Mouse (Mus musculus) hindbrain, embryonic 10.5 days (tissue): ENCODE results near the gene Adcy7. TPM values are rescaled to one million over a fixed set of nuclear protein-coding genes. Genes with fewer than 3 reads are reported as not detected.

Source experiments
- DNase-seq: peaks from one replicate; pipeline ENCODE4 v3.0.0-alpha.2; 2017; ENCODE audit warnings: low spot score
- H3K27ac ChIP-seq: fragments of 300-500 bp; sonication (generic); 2 replicates; pipeline ENCODE4 v1.5.1; 2016; ENCODE audit warnings: mild to moderate bottlenecking, moderate library complexity
- H3K27me3 ChIP-seq: fragments of 300-500 bp; sonication (generic); 2 replicates; pipeline ENCODE4 v1.6.1; 2016; ENCODE audit warnings: mild to moderate bottlenecking; ENCODE audit not compliant: poor library complexity, insufficient read depth, severe bottlenecking
- H3K36me3 ChIP-seq: fragments of 300-500 bp; sonication (generic); 2 replicates; pipeline ENCODE4 v1.6.1; 2016; ENCODE audit warnings: mild to moderate bottlenecking, moderate library complexity
- H3K4me1 ChIP-seq: fragments of 300-500 bp; sonication (generic); replicated peaks from 2 replicates; pipeline ENCODE4 v1.6.1; 2016; ENCODE audit warnings: mild to moderate bottlenecking
- H3K4me3 ChIP-seq: fragments of 300-500 bp; sonication (generic); 2 replicates; pipeline ENCODE4 v1.5.1; 2016; ENCODE audit warnings: mild to moderate bottlenecking, moderate library complexity
- H3K9me3 ChIP-seq: fragments of 300-500 bp; sonication (generic); 2 replicates; pipeline ENCODE4 v1.6.1; 2016; ENCODE audit warnings: mild to moderate bottlenecking, moderate library complexity
- WGBS: fragments of 180-500 bp; shearing (Covaris S2); methylation state at CpG from one replicate; pipeline ENCODE4 v1.1.7; 2016; 5-methylcytosine and 5-hydroxymethylcytosine counted together
- polyA plus RNA-seq: library from polyadenylated mRNA; unstranded; fragments of >200 nt; fragmentation: Nextera tagmentation; extraction: Ambion mirVana; gene quantifications from 2 replicates; pipeline ENCODE4 v1.2.1, GENCODE M21; 2016

Adcy7 gene
- 2.9 and 4.1 TPM in 2 replicates for polyA plus RNA-seq

DNA sequence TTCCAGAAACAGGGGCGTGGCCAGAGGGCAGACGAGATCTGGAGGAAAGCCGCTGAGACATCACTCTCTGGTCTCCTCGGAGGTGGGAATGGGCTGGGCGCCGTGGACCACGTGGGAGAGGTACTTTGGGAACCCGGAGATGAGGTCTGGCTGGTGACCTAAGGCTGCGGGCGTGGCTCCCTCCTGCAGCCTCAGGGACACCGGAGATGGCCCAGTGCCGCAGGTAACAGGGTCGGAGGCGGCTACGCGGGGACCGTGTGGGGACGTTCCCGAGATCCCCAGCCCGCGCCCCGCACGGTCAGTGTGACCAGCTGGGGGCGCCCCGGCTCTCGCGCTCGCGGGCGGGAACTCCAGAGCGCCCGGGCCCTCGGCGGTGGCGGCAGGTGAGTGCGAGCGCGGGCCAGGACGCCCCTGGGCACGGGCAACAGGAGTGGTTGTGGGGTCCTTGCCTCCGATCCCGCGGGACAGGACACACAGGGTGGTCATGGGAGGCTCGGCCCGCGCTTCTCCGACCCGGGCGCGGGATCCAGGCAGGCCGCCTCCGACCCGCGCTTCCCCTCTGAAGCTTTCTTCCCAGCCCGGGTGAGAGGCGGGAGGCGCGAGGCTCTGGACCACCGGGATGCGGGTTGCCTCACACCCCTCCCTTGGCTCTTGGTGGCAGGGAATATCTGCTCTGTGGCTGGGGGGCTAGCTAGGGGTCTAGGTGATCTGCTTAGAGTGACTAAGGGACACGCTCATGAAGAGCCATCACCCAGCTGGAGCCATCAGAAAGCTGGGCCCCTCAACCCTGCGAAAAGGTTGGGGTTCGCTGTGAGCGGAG lies at the start of gene Adcy7:
TSS of gene Adcy7 (plus strand) at position 173 of the 820 bp plus-strand sequence.
- peak; percentile 53 for DNase-seq
- H3K9me3 ChIP-seq, result no peaks in the 10 kb centered on the region
- H3K27me3 ChIP-seq, result peaks cover 54% of the 10 kb centered on the region
- 4% methylated on average over 64 of the region's 64 CpGs for WGBS
- H3K27ac ChIP-seq, result peak within 1 kb of the TSS; percentile 84
- H3K36me3 ChIP-seq, result no peaks in the 10 kb centered on the region
- peaks cover 13% of the 10 kb centered on the region for H3K4me1 ChIP-seq
- peak within 1 kb of the TSS; percentile 59 for H3K4me3 ChIP-seq

GRCm38 (mm10) chr8:88225358-88225757 lies 46.8 kb upstream of the Adcy7 start:
- Histone ChIP-seq H3K27ac (peak overlapping the region; percentile 74), H3K4me1 (peaks cover 67% of the 10 kb centered on the region), H3K27me3 (no peaks in the 10 kb centered on the region), H3K36me3 (no peaks in the 10 kb centered on the region), H3K9me3 (no peaks in the 10 kb centered on the region), H3K4me3 (peak overlapping the region; percentile 4; the same call in 1 of the 2 replicates)
- WGBS, result 33% methylated on average over 5 of the region's 5 CpGs
- DNase-seq, result peak; percentile 63

DNA sequence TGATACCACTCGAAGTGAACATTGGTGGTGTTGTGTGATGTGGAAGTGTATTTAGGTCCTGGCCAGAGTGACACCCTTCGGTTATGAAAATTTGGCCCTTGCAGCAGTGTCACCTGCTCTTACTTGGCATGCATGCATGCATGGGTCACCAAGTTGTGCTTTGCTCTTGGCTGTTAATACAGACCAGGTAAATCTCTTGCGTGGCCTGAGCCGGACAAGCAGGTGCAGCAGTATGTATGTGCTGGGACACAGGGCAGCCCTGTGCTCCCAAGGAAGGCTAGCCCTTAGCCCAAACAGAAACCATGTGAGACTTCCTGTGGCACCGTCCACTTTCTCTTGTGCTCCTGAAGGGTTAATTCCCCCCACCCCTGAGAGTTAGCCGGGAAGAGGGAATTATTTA lies 44.4 kb upstream of the Adcy7 start:
- DNase-seq, result no peak
- H3K36me3 ChIP-seq, result no peaks in the 10 kb centered on the region
- whole genome bisulfite sequencing, result 65% methylated on average over 6 of the region's 6 CpGs
- no peak overlapping the region for H3K27ac ChIP-seq
- no peaks in the 10 kb centered on the region for H3K27me3 ChIP-seq
- H3K9me3 ChIP-seq, result no peaks in the 10 kb centered on the region
- no peak overlapping the region for H3K4me3 ChIP-seq
- peaks cover 50% of the 10 kb centered on the region for H3K4me1 ChIP-seq

GRCm38 (mm10) chr8:88228286-88228685 lies 43.9 kb upstream of the Adcy7 start:
- Histone ChIP-seq H3K4me3 (no peak overlapping the region), H3K9me3 (no peaks in the 10 kb centered on the region), H3K36me3 (no peaks in the 10 kb centered on the region), H3K4me1 (peaks cover 50% of the 10 kb centered on the region), H3K27ac (no peak overlapping the region), H3K27me3 (no peaks in the 10 kb centered on the region)
- no peak for DNase-seq
- WGBS, result 74% methylated on average over 1 of the region's 1 CpGs

GRCm38 (mm10) chr8:88228800-88229199 lies 43.4 kb upstream of the Adcy7 start:
- WGBS, result 73% methylated on average over 1 of the region's 1 CpGs
- no peak overlapping the region for H3K4me3 ChIP-seq
- no peak overlapping the region for H3K27ac ChIP-seq
- peaks cover 50% of the 10 kb centered on the region for H3K4me1 ChIP-seq
- H3K36me3 ChIP-seq, result no peaks in the 10 kb centered on the region
- no peaks in the 10 kb centered on the region for H3K9me3 ChIP-seq
- H3K27me3 ChIP-seq, result no peaks in the 10 kb centered on the region
- no peak for DNase-seq

- 64% methylated on average over 2 of the region's 2 CpGs for WGBS
- Histone ChIP-seq H3K4me1 (no peaks in the 10 kb centered on the region), H3K36me3 (peaks cover 7% of the 10 kb centered on the region; the same call in 1 of the 2 replicates)
Measured at GRCm38 (mm10) chr8:88236666-88237065, 35.5 kb upstream of the Adcy7 start.

GRCm38 (mm10) chr8:88237606-88238005 lies 34.6 kb upstream of the Adcy7 start:
- H3K27me3 ChIP-seq, result no peaks in the 10 kb centered on the region
- peaks cover 7% of the 10 kb centered on the region; the same call in 1 of the 2 replicates for H3K36me3 ChIP-seq
- no peaks in the 10 kb centered on the region for H3K9me3 ChIP-seq
- no peaks in the 10 kb centered on the region for H3K4me1 ChIP-seq
- H3K27ac ChIP-seq, result no peak overlapping the region
- DNase-seq, result no peak
- 86% methylated on average over 2 of the region's 2 CpGs for WGBS
- no peak overlapping the region for H3K4me3 ChIP-seq

More at GRCm38 (mm10) chr8:88236666-88237065, 35.5 kb upstream of the Adcy7 start:
- no peak overlapping the region for H3K27ac ChIP-seq
- no peaks in the 10 kb centered on the region for H3K9me3 ChIP-seq
- H3K4me3 ChIP-seq, result no peak overlapping the region
- no peak for DNase-seq
- no peaks in the 10 kb centered on the region for H3K27me3 ChIP-seq

DNA sequence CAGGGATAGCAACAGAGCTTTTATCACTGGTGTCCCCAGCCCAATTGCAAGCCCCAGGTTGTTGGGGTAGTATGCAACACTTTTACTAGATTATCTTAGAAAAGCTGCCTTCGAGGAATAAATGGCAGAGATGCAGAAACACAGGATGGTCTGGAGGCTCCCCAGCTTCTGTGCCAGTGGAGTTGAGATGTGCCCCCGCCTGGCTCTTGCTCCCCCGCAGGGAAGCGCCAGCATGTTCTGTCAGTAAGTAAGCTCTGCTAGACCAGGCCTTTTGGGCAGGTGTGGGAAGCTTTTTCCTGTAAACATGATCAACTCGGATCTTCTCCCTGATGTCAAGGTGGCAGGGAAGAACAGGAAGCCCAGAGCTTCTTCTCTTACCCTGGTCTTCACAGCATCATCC lies 32.9 kb upstream of the Adcy7 start:
- Histone ChIP-seq H3K27me3 (no peaks in the 10 kb centered on the region), H3K4me1 (no peaks in the 10 kb centered on the region), H3K9me3 (no peaks in the 10 kb centered on the region), H3K4me3 (no peak overlapping the region), H3K27ac (no peak overlapping the region), H3K36me3 (peaks cover 15% of the 10 kb centered on the region)
- WGBS, result 89% methylated on average over 5 of the region's 5 CpGs
- no peak for DNase-seq

DNA sequence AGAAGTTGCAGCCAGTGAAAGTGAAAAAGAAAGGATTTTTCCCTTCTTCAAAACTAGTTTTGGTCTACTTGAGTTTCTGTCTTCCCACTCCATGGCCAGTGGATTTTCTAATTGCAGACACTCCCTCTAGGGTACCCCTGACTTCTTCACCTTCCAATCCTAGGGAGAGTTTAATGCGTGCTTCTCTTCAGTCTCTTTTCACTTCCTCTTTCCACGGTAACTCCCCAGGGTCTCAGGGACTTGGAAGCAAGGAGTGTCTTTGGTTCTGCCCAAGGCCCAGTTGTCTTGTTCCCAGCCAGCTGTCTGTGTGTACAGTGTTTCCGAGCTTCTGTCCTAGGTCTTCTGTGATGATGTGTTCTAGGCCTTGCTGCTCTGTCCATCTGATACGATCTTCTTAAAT lies 30.3 kb upstream of the Adcy7 start:
- no peaks in the 10 kb centered on the region for H3K27me3 ChIP-seq
- H3K4me1 ChIP-seq, result no peaks in the 10 kb centered on the region
- H3K36me3 ChIP-seq, result peaks cover 33% of the 10 kb centered on the region
- H3K9me3 ChIP-seq, result no peaks in the 10 kb centered on the region
- DNase-seq, result no peak
- no peak overlapping the region for H3K4me3 ChIP-seq
- 85% methylated on average over 4 of the region's 4 CpGs for WGBS
- no peak overlapping the region for H3K27ac ChIP-seq

- Histone ChIP-seq H3K4me1 (no peaks in the 10 kb centered on the region), H3K9me3 (no peaks in the 10 kb centered on the region), H3K36me3 (peaks cover 51% of the 10 kb centered on the region), H3K27me3 (no peaks in the 10 kb centered on the region), H3K27ac (no peak overlapping the region), H3K4me3 (no peak overlapping the region)
- DNase-seq, result no peak
- WGBS, result 74% methylated on average over 4 of the region's 4 CpGs
Measured at GRCm38 (mm10) chr8:88244298-88244697, 27.9 kb upstream of the Adcy7 start.

GRCm38 (mm10) chr8:88252791-88253190 lies 19.4 kb upstream of the Adcy7 start:
- Histone ChIP-seq H3K27ac (no peak overlapping the region), H3K4me3 (no peak overlapping the region), H3K27me3 (no peaks in the 10 kb centered on the region), H3K36me3 (peaks cover 83% of the 10 kb centered on the region), H3K4me1 (peaks cover 7% of the 10 kb centered on the region), H3K9me3 (no peaks in the 10 kb centered on the region)
- 80% methylated on average over 3 of the region's 3 CpGs for WGBS
- DNase-seq, result peak; percentile 35

- no peaks in the 10 kb centered on the region for H3K27me3 ChIP-seq
- no peak overlapping the region for H3K27ac ChIP-seq
- no peak overlapping the region for H3K4me3 ChIP-seq
- 92% methylated on average over 7 of the region's 7 CpGs for WGBS
- DNase-seq, result no peak
- peaks cover 75% of the 10 kb centered on the region for H3K36me3 ChIP-seq
- H3K4me1 ChIP-seq, result peaks cover 14% of the 10 kb centered on the region
- no peaks in the 10 kb centered on the region for H3K9me3 ChIP-seq
Measured at GRCm38 (mm10) chr8:88254957-88255356, 17.2 kb upstream of the Adcy7 start.

DNA sequence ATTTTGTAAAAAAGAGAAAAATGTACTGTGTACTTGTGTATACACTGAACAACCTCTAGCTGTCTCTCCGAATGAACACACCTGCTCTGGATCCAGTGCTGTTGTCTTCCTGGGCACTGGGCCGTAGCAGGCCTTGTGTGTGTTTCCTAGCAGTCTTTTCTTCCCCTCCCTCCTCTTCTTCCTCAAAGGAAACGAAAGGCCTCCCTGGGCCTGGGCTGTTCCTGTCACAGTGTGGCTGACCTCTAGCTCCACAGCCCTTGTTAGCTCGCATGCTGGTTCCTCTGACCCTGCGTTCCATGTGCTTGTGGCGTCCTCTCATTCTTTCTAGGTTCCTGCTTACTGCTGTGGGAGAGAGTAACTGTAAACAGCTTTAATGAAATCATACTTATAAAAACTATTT lies 14.2 kb upstream of the Adcy7 start:
- Histone ChIP-seq H3K27me3 (no peaks in the 10 kb centered on the region), H3K4me3 (no peak overlapping the region), H3K9me3 (no peaks in the 10 kb centered on the region), H3K36me3 (peaks cover 56% of the 10 kb centered on the region), H3K4me1 (peaks cover 19% of the 10 kb centered on the region), H3K27ac (no peak overlapping the region)
- no peak for DNase-seq
- 41% methylated on average over 6 of the region's 6 CpGs for WGBS
